Mouse (Mus musculus): Measurements from ENCODE around the gene Suds3. TPM values are rescaled to one million over a fixed set of nuclear protein-coding genes. Genes with fewer than 3 reads are reported as not detected.

The Suds3 gene
- total and polyA plus RNA-seq, 3 experiments: 67.8 to 102 TPM; not detected in 1

- H3K4me1 ChIP-seq (ENCODE audit: control insufficient read depth in 1 of 2, insufficient read depth in 2 of 2, low read length in 2 of 2): peaks cover 10 to 23% of the 10 kb centered on the region in 2 experiments
- TF ChIP-seq RAD21 (IDR thresholded peaks at IDR 0.05; ENCODE audit: low read depth, low read length) (no peak), MXI1 (IDR thresholded peaks at IDR 0.05; ENCODE audit: low read depth, low read length) (no peak), USF1 (IDR thresholded peaks at IDR 0.05; ENCODE audit: low read depth, low read length) (no peak), GATA1 (IDR thresholded peaks at IDR 0.05; ENCODE audit: low read depth, low read length) (no peak), ZNF384 (IDR thresholded peaks at IDR 0.05; ENCODE audit: low read depth, low read length) (no peak), ZC3H11A (IDR thresholded peaks at IDR 0.05; ENCODE audit: low read depth, low read length) (no peak), E2F4 (IDR thresholded peaks at IDR 0.05; ENCODE audit: borderline replicate concordance, low read depth, low read length) (no peak)
- H3K27me3 ChIP-seq (ENCODE audit: control insufficient read depth in 1 of 2, insufficient read depth in 2 of 2, low read length in 2 of 2): no peaks in the 10 kb centered on the region
- no peak overlapping the region for H3K9ac ChIP-seq (ENCODE audit: control insufficient read depth, low read depth, low read length, poor library complexity, severe bottlenecking)
- peak overlapping the region; percentile 54; the same call in 1 of the 2 replicates for H3K27ac ChIP-seq (ENCODE audit: control insufficient read depth, low read depth, low read length)
- H3K36me3 ChIP-seq (ENCODE audit: control insufficient read depth in 1 of 2, insufficient read depth in 2 of 2, low read length in 2 of 2): peaks cover 0 to 22% of the 10 kb centered on the region in 2 experiments; a peak in 2 of 4 replicates
- no peaks in the 10 kb centered on the region for H3K9me3 ChIP-seq (replicated peaks; ENCODE audit: insufficient read depth, low read length)
- peaks cover 16% of the 10 kb centered on the region for H3K79me2 ChIP-seq (ENCODE audit: control insufficient read depth, insufficient read depth, low read length, poor library complexity)
- no peak overlapping the region for H3K4me3 ChIP-seq (ENCODE audit: control insufficient read depth in 1 of 2, insufficient read depth in 1 of 2, low read depth in 2 of 2, low read length in 2 of 2)
- peak; percentile 43 for DNase-seq (ENCODE audit: low read depth, low spot score)
Observed at GRCm38 (mm10) chr5:117123840-117124239, 7.9 kb upstream of the Suds3 start.

- Histone ChIP-seq H3K4me1 (ENCODE audit: control insufficient read depth in 1 of 2, insufficient read depth in 2 of 2, low read length in 2 of 2) (peaks cover 10 to 28% of the 10 kb centered on the region in 2 experiments), H3K27ac (ENCODE audit: control insufficient read depth, low read depth, low read length) (peak overlapping the region; percentile 54), H3K4me3 (ENCODE audit: control insufficient read depth in 1 of 2, insufficient read depth in 1 of 2, low read depth in 2 of 2, low read length in 2 of 2) (no peak overlapping the region; a peak in 2 of 4 replicates), H3K36me3 (ENCODE audit: control insufficient read depth in 1 of 2, insufficient read depth in 2 of 2, low read length in 2 of 2) (peaks cover 0 to 30% of the 10 kb centered on the region in 2 experiments; a peak in 2 of 4 replicates), H3K27me3 (ENCODE audit: control insufficient read depth in 1 of 2, insufficient read depth in 2 of 2, low read length in 2 of 2) (no peaks in the 10 kb centered on the region), H3K79me2 (ENCODE audit: control insufficient read depth, insufficient read depth, low read length, poor library complexity) (peaks cover 16% of the 10 kb centered on the region), H3K9ac (ENCODE audit: control insufficient read depth, low read depth, low read length, poor library complexity, severe bottlenecking) (no peak overlapping the region), H3K9me3 (replicated peaks; ENCODE audit: insufficient read depth, low read length) (no peaks in the 10 kb centered on the region)
- peak; percentile 79 for DNase-seq (ENCODE audit: low read depth, low spot score)
- TF ChIP-seq BHLHE40 (IDR thresholded peaks at IDR 0.05; ENCODE audit: borderline replicate concordance, low read depth, low read length): peak; percentile 56; the same call in 1 of the 2 replicates
- 0 out of 2 replicates have a peak, but pooled peaks have one; percentile 22 for TF ChIP-seq RCOR1 (IDR thresholded peaks at IDR 0.05; ENCODE audit: low read depth, low read length)
- no peak for TF ChIP-seq TAL1 (IDR thresholded peaks at IDR 0.05; ENCODE audit: low read length)
- peak; percentile 69 for TF ChIP-seq SIN3A (IDR thresholded peaks at IDR 0.05; ENCODE audit: low read length)
- no peak for TF ChIP-seq TBP (IDR thresholded peaks at IDR 0.05; ENCODE audit: low read depth, low read length)
- no peak for TF ChIP-seq ZNF384 (IDR thresholded peaks at IDR 0.05; ENCODE audit: low read depth, low read length)
- peak; percentile 70 for TF ChIP-seq ELF1 (IDR thresholded peaks at IDR 0.05; ENCODE audit: low read depth, low read length)
- peak; percentile 51; the same call in 1 of the 2 replicates for TF ChIP-seq GATA1 (IDR thresholded peaks at IDR 0.05; ENCODE audit: low read depth, low read length)
- peak in 1 of 2 experiments; percentile 7; a peak in 1 of 4 replicates for TF ChIP-seq EP300 (IDR thresholded peaks at IDR 0.05; ENCODE audit: low read depth in 1 of 2, low read length in 2 of 2)
- TF ChIP-seq ETS1 (IDR thresholded peaks at IDR 0.05; ENCODE audit: low read depth, low read length): peak; percentile 40; the same call in 1 of the 2 replicates
Observed at GRCm38 (mm10) chr5:117123102-117123501, 7.2 kb upstream of the Suds3 start.

Measured in MEL (cell line).